Mouse (Mus musculus): ENCODE results near the gene Tbc1d24.

- TF ChIP-seq CTCF (IDR thresholded peaks at IDR 0.05; ENCODE audit: low read depth, low read length) (no peak), POLR2A (IDR thresholded peaks at IDR 0.05; ENCODE audit: extremely low read depth, insufficient read depth, low read length) (no peak)
These were observed 17.3 kb upstream of the Tbc1d24 start for GRCm38 (mm10) chr17:24222653-24223052.
